Mouse (Mus musculus): ENCODE measurements around the gene Creg2. TPM values are rescaled to one million over a fixed set of nuclear protein-coding genes. Genes with fewer than 3 reads are reported as not detected.
"Not testable (repeated sequence)": the region's sequence is repeated elsewhere in the genome, so short reads cannot be mapped to it uniquely, and the experiment has no call there.

Gene Creg2
- polyA plus RNA-seq, 1 experiment from 2014 or later: 0.22 TPM

DNA sequence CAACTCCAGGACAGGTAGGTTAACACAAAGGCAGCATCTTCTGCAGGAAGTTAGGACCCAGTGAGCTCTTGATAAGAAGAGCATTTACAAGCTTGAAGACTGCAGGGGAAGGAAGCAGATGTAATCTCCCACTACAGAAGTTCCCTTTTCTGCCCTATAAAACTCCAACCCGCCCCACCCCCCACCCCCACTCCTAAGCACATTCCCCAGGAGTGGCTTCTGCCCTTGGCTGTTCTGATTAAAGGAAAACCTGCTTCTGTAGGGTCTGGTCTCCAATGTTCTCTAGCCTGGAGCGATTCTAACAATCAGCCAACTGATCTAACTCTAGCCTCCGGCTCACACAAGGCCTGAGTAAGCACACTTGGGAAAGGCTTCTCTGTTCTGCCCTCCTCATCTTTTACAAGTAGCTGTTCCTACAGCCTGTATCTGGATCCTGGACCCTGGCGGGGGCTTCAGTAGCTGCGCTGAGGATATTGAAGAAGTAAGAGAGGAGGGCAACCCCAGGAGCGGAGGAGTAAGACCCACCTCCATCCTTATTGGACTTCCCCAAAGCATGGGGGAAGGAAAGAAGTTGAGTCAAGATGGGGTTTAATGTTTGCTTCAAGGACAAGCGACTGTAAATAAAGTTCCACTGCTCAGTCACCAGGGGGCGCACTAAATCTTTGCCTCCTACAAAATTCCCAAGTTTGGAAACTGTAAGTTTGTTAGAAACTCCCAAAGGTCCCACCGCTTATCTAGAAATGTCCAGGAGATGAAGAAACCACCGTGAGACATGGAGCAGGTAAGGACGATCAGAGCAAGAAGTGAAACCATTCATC is 36.6 kb downstream of the Creg2 start:
- peak; percentile 36; the same call in 1 of the 2 replicates for ATAC-seq
- no peak overlapping the region for H3K4me2 ChIP-seq (ENCODE audit: low read depth, low read length)

DNA sequence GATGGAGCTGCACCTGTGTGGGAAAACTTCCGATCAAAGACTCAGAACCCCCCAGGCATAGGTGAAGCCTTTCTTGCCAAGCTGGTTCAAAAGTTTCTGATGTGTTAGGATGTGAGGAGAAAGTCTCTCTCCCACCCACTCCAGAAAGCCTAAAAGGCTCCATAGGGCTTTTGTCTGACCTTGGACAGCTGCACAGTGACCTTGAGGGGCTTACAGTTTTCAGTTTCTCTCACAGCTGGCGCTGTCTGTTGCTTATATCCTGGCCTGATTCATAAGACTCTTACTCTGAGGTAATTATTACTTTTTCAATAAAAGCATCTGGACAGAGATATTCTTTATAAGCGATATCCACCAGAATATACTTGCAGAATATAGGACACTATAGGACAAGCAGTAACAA is 38.2 kb downstream of the Creg2 start:
- H3K36me3 ChIP-seq (ENCODE audit: control insufficient read depth, insufficient read depth, low read length): no peaks in the 10 kb centered on the region
- no peaks in the 10 kb centered on the region for H3K9me3 ChIP-seq (ENCODE audit: control insufficient read depth, low read length)
- no peak overlapping the region for H3K27ac ChIP-seq (ENCODE audit: low read length)
- ATAC-seq: no peak
- peaks cover 5% of the 10 kb centered on the region for H3K4me1 ChIP-seq (ENCODE audit: control insufficient read depth, insufficient read depth, low read length)
- no peak overlapping the region for H3K9ac ChIP-seq (ENCODE audit: low read depth, low read length)
- H3K27me3 ChIP-seq (replicated peaks; ENCODE audit: control insufficient read depth, insufficient read depth, low read length): no peaks in the 10 kb centered on the region
- 76% methylated on average over 3 of the region's 3 CpGs for WGBS
- H3K4me3 ChIP-seq (ENCODE audit: low read length): no peak overlapping the region
- H3K4me2 ChIP-seq (ENCODE audit: low read depth, low read length): no peak overlapping the region

More for the DNA sequence above, 36.6 kb downstream of the Creg2 start:
- H3K9ac ChIP-seq (ENCODE audit: low read depth, low read length): no peak overlapping the region
- H3K4me3 ChIP-seq (ENCODE audit: low read length): no peak overlapping the region
- no peak overlapping the region for H3K27ac ChIP-seq (ENCODE audit: low read length)
- H3K9me3 ChIP-seq (ENCODE audit: control insufficient read depth, low read length): no peaks in the 10 kb centered on the region
- H3K4me1 ChIP-seq (ENCODE audit: control insufficient read depth, insufficient read depth, low read length): peaks cover 5% of the 10 kb centered on the region
- H3K36me3 ChIP-seq (ENCODE audit: control insufficient read depth, insufficient read depth, low read length): no peaks in the 10 kb centered on the region
- H3K27me3 ChIP-seq (replicated peaks; ENCODE audit: control insufficient read depth, insufficient read depth, low read length): no peaks in the 10 kb centered on the region
- WGBS: 20% methylated on average over 11 of the region's 11 CpGs

DNA sequence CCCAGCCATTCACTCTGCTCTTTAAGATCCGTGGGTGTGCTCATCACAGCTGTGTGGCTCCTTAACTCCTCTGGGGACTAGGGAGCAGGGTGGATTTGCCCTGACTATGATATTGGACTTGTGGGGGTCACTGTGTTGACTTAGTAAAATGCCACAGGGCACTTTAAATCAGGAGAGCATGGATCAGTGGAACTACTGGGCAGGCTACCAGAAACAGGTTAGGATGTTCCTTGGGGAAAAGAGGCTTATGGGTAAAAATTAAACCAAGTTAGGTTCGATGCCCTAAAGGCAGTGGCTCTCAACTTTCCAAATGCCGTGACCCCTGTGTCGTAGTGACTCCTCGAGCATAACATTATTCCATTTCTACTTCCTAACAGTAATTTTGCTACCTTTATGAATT is 38.8 kb downstream of the Creg2 start:
- 74% methylated on average over 5 of the region's 5 CpGs for WGBS

DNA sequence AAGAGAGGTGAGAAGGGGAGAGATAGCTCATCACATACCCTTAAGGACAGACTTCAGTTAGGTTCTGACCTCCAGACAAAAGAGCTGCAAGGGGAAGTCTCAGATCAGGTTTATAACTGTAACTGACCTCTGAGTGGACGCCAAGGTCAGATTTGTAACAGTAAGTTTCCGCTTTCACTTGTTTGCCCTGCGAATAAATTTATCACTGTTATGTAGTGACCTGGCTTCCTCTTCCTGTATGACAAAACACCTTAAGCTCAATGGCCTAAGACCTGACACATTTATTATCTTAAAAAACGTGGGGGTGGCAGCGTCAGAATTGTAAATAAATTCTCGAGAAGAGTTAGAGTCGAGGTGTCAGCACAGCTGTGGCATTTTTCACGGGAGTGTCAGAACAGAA is 42.7 kb downstream of the Creg2 start:
- no peak overlapping the region for H3K4me2 ChIP-seq (ENCODE audit: low read depth, low read length)
- H3K4me3 ChIP-seq (ENCODE audit: low read length): no peak overlapping the region
- no peak for ATAC-seq
- no peak overlapping the region for H3K9ac ChIP-seq (ENCODE audit: low read depth, low read length)
- no peaks in the 10 kb centered on the region for H3K27me3 ChIP-seq (replicated peaks; ENCODE audit: control insufficient read depth, insufficient read depth, low read length)
- H3K4me1 ChIP-seq (ENCODE audit: control insufficient read depth, insufficient read depth, low read length): no peaks in the 10 kb centered on the region
- no peak overlapping the region for H3K27ac ChIP-seq (ENCODE audit: low read length)
- WGBS: 30% methylated on average over 8 of the region's 8 CpGs
- H3K36me3 ChIP-seq (ENCODE audit: control insufficient read depth, insufficient read depth, low read length): no peaks in the 10 kb centered on the region
- H3K9me3 ChIP-seq (ENCODE audit: control insufficient read depth, low read length): no peaks in the 10 kb centered on the region

More for the DNA sequence above, 38.8 kb downstream of the Creg2 start:
- Histone ChIP-seq H3K9ac (ENCODE audit: low read depth, low read length) (no peak overlapping the region), H3K4me2 (ENCODE audit: low read depth, low read length) (no peak overlapping the region), H3K27me3 (replicated peaks; ENCODE audit: control insufficient read depth, insufficient read depth, low read length) (no peaks in the 10 kb centered on the region), H3K4me3 (ENCODE audit: low read length) (no peak overlapping the region), H3K27ac (ENCODE audit: low read length) (no peak overlapping the region), H3K9me3 (ENCODE audit: control insufficient read depth, low read length) (no peaks in the 10 kb centered on the region), H3K4me1 (ENCODE audit: control insufficient read depth, insufficient read depth, low read length) (peaks cover 5% of the 10 kb centered on the region), H3K36me3 (ENCODE audit: control insufficient read depth, insufficient read depth, low read length) (no peaks in the 10 kb centered on the region)
- ATAC-seq: no peak

DNA sequence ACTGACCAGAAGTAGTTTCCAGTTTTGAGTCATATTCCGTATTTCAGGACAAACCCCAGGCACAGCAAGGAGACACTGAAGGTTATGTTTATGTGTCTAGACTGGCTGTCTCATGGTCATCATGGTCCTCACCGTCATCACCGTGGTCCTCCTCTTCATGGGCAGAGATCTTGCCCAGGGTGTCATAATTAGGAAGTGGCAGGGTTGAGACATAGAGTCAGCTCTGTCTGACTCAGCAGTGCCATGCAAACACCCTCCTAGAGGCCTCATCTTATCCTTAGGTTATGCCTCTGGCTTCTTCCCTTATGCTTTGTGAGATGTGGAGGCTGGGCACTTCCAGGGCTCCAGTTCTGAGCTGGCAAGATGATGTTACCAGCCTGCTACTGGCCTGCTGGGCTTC is 48.8 kb downstream of the Creg2 start:
- Histone ChIP-seq H3K27me3 (replicated peaks; ENCODE audit: control insufficient read depth, insufficient read depth, low read length) (no peaks in the 10 kb centered on the region), H3K4me2 (ENCODE audit: low read depth, low read length) (no peak overlapping the region), H3K9ac (ENCODE audit: low read depth, low read length) (no peak overlapping the region), H3K4me1 (ENCODE audit: control insufficient read depth, insufficient read depth, low read length) (no peaks in the 10 kb centered on the region), H3K36me3 (ENCODE audit: control insufficient read depth, insufficient read depth, low read length) (no peaks in the 10 kb centered on the region), H3K27ac (ENCODE audit: low read length) (no peak overlapping the region), H3K9me3 (ENCODE audit: control insufficient read depth, low read length) (no peaks in the 10 kb centered on the region), H3K4me3 (ENCODE audit: low read length) (no peak overlapping the region)
- 96% methylated on average over 3 of the region's 3 CpGs for WGBS
- ATAC-seq: no peak

DNA sequence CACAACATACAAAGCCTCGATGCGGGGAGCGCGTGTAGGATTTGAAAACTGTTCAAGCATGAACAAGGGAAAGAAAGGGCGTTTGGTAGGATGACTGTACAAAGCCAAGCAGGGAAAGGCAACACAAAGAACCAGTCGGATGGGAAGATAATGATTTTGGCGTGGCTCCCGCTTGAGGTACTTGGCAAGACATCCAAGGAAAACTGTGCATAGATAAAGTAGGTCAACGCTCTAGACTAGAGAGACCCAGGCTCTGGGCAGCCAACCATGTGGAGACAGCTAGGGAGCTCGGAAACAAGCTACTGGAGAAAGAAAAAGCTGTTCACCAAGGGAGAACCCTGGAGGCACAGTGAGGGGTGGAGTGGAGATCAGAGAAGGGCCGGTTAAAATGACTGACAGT is 52.5 kb downstream of the Creg2 start:
- no peak overlapping the region for H3K9ac ChIP-seq (ENCODE audit: low read depth, low read length)
- no peak overlapping the region for H3K27ac ChIP-seq (ENCODE audit: low read length)
- ATAC-seq: no peak
- no peaks in the 10 kb centered on the region for H3K4me1 ChIP-seq (ENCODE audit: control insufficient read depth, insufficient read depth, low read length)
- 81% methylated on average over 11 of the region's 11 CpGs for WGBS
- no peaks in the 10 kb centered on the region for H3K9me3 ChIP-seq (ENCODE audit: control insufficient read depth, low read length)
- H3K36me3 ChIP-seq (ENCODE audit: control insufficient read depth, insufficient read depth, low read length): no peaks in the 10 kb centered on the region
- H3K4me2 ChIP-seq (ENCODE audit: low read depth, low read length): no peak overlapping the region
- no peaks in the 10 kb centered on the region for H3K27me3 ChIP-seq (replicated peaks; ENCODE audit: control insufficient read depth, insufficient read depth, low read length)
- no peak overlapping the region for H3K4me3 ChIP-seq (ENCODE audit: low read length)

DNA sequence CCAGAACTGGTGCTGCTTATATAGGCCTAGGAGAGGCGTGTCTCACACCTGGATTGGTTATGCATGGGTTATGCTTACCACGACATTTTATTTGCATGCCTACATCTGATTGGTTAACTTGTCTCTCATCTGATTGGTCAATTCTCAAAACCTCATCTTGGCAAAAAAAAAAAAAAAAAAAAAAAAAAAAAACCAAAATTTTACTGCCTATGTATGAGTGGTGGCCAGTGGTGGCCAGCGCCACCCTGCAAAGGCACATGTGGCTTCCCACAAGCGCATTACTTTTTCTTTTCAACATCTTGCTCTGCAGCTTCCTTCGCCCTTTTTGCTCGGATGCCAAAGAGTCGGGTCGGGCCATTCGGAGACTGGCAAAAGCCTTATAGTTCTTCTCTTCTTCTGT is 54.1 kb downstream of the Creg2 start:
- 92% methylated on average over 9 of the region's 9 CpGs for WGBS
- H3K27ac ChIP-seq (ENCODE audit: low read length); H3K9me3 ChIP-seq (ENCODE audit: control insufficient read depth, low read length); H3K27me3 ChIP-seq (replicated peaks; ENCODE audit: control insufficient read depth, insufficient read depth, low read length); H3K4me2 ChIP-seq (ENCODE audit: low read depth, low read length); H3K4me3 ChIP-seq (ENCODE audit: low read length); H3K4me1 ChIP-seq (ENCODE audit: control insufficient read depth, insufficient read depth, low read length); H3K36me3 ChIP-seq (ENCODE audit: control insufficient read depth, insufficient read depth, low read length); ATAC-seq; H3K9ac ChIP-seq (ENCODE audit: low read depth, low read length): not testable (repeated sequence)

DNA sequence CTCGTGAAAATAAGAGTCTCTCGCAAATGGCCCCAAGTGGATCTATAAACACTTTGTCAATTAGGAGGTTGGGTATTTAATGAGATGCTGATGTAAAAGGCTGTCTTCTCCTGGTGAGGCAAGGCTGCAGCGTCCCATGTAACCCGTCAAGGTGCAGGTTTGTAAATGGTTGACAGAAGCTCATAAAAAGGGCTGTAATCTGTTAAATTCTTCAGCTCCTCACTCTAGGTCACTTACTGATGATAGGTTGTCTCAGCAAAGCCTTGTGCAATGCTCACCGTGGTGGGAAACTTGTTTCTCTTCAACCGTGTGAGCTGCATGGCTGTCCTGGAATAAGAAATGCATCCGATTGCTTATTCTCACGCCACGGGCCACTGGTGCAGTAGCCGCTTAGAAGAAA is 57.4 kb downstream of the Creg2 start:
- no peaks in the 10 kb centered on the region for H3K36me3 ChIP-seq (ENCODE audit: control insufficient read depth, insufficient read depth, low read length)
- H3K27me3 ChIP-seq (replicated peaks; ENCODE audit: control insufficient read depth, insufficient read depth, low read length): no peaks in the 10 kb centered on the region
- ATAC-seq: peak; percentile 79
- H3K9ac ChIP-seq (ENCODE audit: low read depth, low read length): no peak overlapping the region
- H3K4me3 ChIP-seq (ENCODE audit: low read length): no peak overlapping the region
- peaks cover 5% of the 10 kb centered on the region; the same call in 1 of the 2 replicates for H3K4me1 ChIP-seq (ENCODE audit: control insufficient read depth, insufficient read depth, low read length)
- peak overlapping the region; percentile 26; the same call in 1 of the 2 replicates for H3K27ac ChIP-seq (ENCODE audit: low read length)
- no peak overlapping the region for H3K4me2 ChIP-seq (ENCODE audit: low read depth, low read length)
- 56% methylated on average over 10 of the region's 10 CpGs for WGBS
- H3K9me3 ChIP-seq (ENCODE audit: control insufficient read depth, low read length): no peaks in the 10 kb centered on the region

DNA sequence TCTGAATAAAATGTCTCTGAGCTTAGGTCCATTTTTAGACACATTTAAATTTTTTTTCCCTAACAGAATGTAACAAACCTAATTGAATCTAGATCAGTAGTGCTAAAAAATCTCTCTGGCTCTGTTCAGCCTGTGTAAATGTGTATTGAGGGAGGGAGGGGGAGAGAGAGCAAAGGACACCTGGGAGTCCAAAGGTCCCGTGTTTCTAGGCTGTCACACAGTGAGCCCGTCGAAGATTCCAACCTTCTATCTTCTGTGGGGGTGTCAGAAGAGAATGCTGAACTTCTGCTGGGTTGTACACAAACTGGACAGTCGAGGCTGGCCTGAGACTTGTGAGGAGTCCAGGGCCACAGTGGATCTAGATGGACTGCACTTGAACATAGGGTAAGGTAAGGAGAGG is 59.2 kb downstream of the Creg2 start:
- H3K36me3 ChIP-seq (ENCODE audit: control insufficient read depth, insufficient read depth, low read length): no peaks in the 10 kb centered on the region
- peak; percentile 76 for ATAC-seq
- no peaks in the 10 kb centered on the region for H3K27me3 ChIP-seq (replicated peaks; ENCODE audit: control insufficient read depth, insufficient read depth, low read length)
- H3K9ac ChIP-seq (ENCODE audit: low read depth, low read length): no peak overlapping the region
- 52% methylated on average over 4 of the region's 4 CpGs for WGBS
- H3K27ac ChIP-seq (ENCODE audit: low read length): no peak overlapping the region; the same call in 1 of the 2 replicates
- no peak overlapping the region for H3K4me3 ChIP-seq (ENCODE audit: low read length)
- H3K4me1 ChIP-seq (ENCODE audit: control insufficient read depth, insufficient read depth, low read length): peaks cover 5% of the 10 kb centered on the region; the same call in 1 of the 2 replicates
- H3K4me2 ChIP-seq (ENCODE audit: low read depth, low read length): no peak overlapping the region
- H3K9me3 ChIP-seq (ENCODE audit: control insufficient read depth, low read length): no peaks in the 10 kb centered on the region

DNA sequence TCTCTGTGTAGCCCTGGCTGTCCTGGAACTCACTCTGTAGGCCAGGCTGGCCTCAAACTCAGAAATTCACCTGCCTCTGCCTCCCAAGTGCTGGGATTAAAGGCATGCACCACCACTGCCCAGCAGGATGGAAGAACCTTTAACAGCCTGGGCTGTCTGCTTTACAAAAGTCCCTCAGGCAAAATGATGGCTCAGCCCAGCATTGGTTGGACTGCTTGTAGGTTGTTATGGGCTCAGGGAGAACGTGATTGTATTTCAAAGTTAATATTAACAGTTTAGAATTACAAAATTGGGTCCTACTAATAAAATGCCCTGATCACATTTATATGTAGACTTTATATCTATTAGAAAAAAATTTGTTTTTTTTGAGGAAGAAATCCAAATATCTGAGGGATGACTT is 59.7 kb downstream of the Creg2 start:
- H3K4me1 ChIP-seq (ENCODE audit: control insufficient read depth, insufficient read depth, low read length); H3K36me3 ChIP-seq (ENCODE audit: control insufficient read depth, insufficient read depth, low read length); H3K9me3 ChIP-seq (ENCODE audit: control insufficient read depth, low read length); H3K4me2 ChIP-seq (ENCODE audit: low read depth, low read length); H3K4me3 ChIP-seq (ENCODE audit: low read length); H3K27me3 ChIP-seq (replicated peaks; ENCODE audit: control insufficient read depth, insufficient read depth, low read length); H3K27ac ChIP-seq (ENCODE audit: low read length); H3K9ac ChIP-seq (ENCODE audit: low read depth, low read length): not testable (repeated sequence)
- WGBS: 30% methylated on average over 1 of the region's 1 CpGs
- peak; percentile 24; the same call in 1 of the 2 replicates for ATAC-seq

Measured in intestine, embryonic 16.5 days (tissue).